Mouse (Mus musculus): Measurements from ENCODE around the gene Best3. TPM values are rescaled to one million over a fixed set of nuclear protein-coding genes. Genes with fewer than 3 reads are reported as not detected.
A peak's percentile ranks its signal among the peaks of the same experiment; 100 is the strongest.

The Best3 gene
- polyA plus RNA-seq, 1 experiment from 2014 or later, result 0.81 TPM

GRCm38 (mm10) chr10:116950009-116950769 is 35.9 kb upstream of the Best3 start, which contains the start of gene Rab3ip:
Rab3ip (minus strand) TSS chr10:116950769.
- H3K4me3 ChIP-seq (ENCODE audit: control insufficient read depth in 1 of 2, insufficient read depth in 1 of 2, low read depth in 1 of 2, low read length in 2 of 2), result peak within 1 kb of the TSS; percentile 89 to 100
- H3K36me3 ChIP-seq (ENCODE audit: control insufficient read depth, insufficient read depth, low read length), result no peaks in the 10 kb centered on the region
- peak within 1 kb of the TSS; percentile 93 for H3K9ac ChIP-seq (ENCODE audit: low read length)
- H3K4me2 ChIP-seq (ENCODE audit: low read length), result peak within 1 kb of the TSS; percentile 71
- peak; percentile 87 for ATAC-seq (ENCODE audit: insufficient number of reproducible peaks, insufficient read depth, low FRiP score, low read depth)
- H3K9me3 ChIP-seq (ENCODE audit: control insufficient read depth, low read length), result peaks cover 4% of the 10 kb centered on the region; the same call in 1 of the 2 replicates
- WGBS, result 1% methylated on average over 76 of the region's 103 CpGs
- peaks cover 13 to 27% of the 10 kb centered on the region in 2 experiments for H3K4me1 ChIP-seq (ENCODE audit: control insufficient read depth in 2 of 2, insufficient read depth in 2 of 2, low read length in 2 of 2)
- H3K27me3 ChIP-seq (ENCODE audit: control insufficient read depth, insufficient read depth, low read length), result no peaks in the 10 kb centered on the region
- H3K27ac ChIP-seq (replicated peaks in 1 of 2; ENCODE audit: control insufficient read depth in 1 of 2, insufficient read depth in 1 of 2, low read depth in 2 of 2, low read length in 2 of 2), result peak within 1 kb of the TSS; percentile 88 to 89

- 24% methylated on average over 5 of the region's 5 CpGs for WGBS
- H3K27me3 ChIP-seq (ENCODE audit: control insufficient read depth, insufficient read depth, low read length), result no peaks in the 10 kb centered on the region
- H3K4me3 ChIP-seq (ENCODE audit: control insufficient read depth in 1 of 2, insufficient read depth in 1 of 2, low read depth in 1 of 2, low read length in 2 of 2), result peak overlapping the region in 1 of 2 experiments; percentile 89; a peak in 2 of 4 replicates
- ATAC-seq (ENCODE audit: insufficient number of reproducible peaks, insufficient read depth, low FRiP score, low read depth), result no peak
- no peak overlapping the region for H3K27ac ChIP-seq (replicated peaks in 1 of 2; ENCODE audit: control insufficient read depth in 1 of 2, insufficient read depth in 1 of 2, low read depth in 2 of 2, low read length in 2 of 2)
- H3K9ac ChIP-seq (ENCODE audit: low read length), result peak overlapping the region; percentile 51
- no peaks in the 10 kb centered on the region for H3K36me3 ChIP-seq (ENCODE audit: control insufficient read depth, insufficient read depth, low read length)
- peak overlapping the region; percentile 71 for H3K4me2 ChIP-seq (ENCODE audit: low read length)
- peaks cover 6% of the 10 kb centered on the region; the same call in 1 of the 2 replicates for H3K9me3 ChIP-seq (ENCODE audit: control insufficient read depth, low read length)
- H3K4me1 ChIP-seq (ENCODE audit: control insufficient read depth in 2 of 2, insufficient read depth in 2 of 2, low read length in 2 of 2), result peaks cover 12 to 20% of the 10 kb centered on the region in 2 experiments
These were observed 35.2 kb upstream of the Best3 start for GRCm38 (mm10) chr10:116950886-116951285.

GRCm38 (mm10) chr10:116955191-116955590 is 30.9 kb upstream of the Best3 start:
- Histone ChIP-seq H3K27me3 (ENCODE audit: control insufficient read depth, insufficient read depth, low read length) (no peaks in the 10 kb centered on the region), H3K36me3 (ENCODE audit: control insufficient read depth, insufficient read depth, low read length) (no peaks in the 10 kb centered on the region), H3K4me3 (ENCODE audit: control insufficient read depth in 1 of 2, insufficient read depth in 1 of 2, low read depth in 1 of 2, low read length in 2 of 2) (no peak overlapping the region), H3K9me3 (ENCODE audit: control insufficient read depth, low read length) (peaks cover 6% of the 10 kb centered on the region; the same call in 1 of the 2 replicates), H3K9ac (ENCODE audit: low read length) (no peak overlapping the region), H3K4me2 (ENCODE audit: low read length) (no peak overlapping the region), H3K27ac (replicated peaks in 1 of 2; ENCODE audit: control insufficient read depth in 1 of 2, insufficient read depth in 1 of 2, low read depth in 2 of 2, low read length in 2 of 2) (no peak overlapping the region), H3K4me1 (ENCODE audit: control insufficient read depth in 2 of 2, insufficient read depth in 2 of 2, low read length in 2 of 2) (no peaks in the 10 kb centered on the region)
- no peak for ATAC-seq (ENCODE audit: insufficient number of reproducible peaks, insufficient read depth, low FRiP score, low read depth)
- WGBS, result 89% methylated on average over 6 of the region's 6 CpGs

GRCm38 (mm10) chr10:116956483-116957158 is 29.5 kb upstream of the Best3 start:
- Histone ChIP-seq H3K36me3 (ENCODE audit: control insufficient read depth, insufficient read depth, low read length) (no peaks in the 10 kb centered on the region), H3K4me3 (ENCODE audit: control insufficient read depth in 1 of 2, insufficient read depth in 1 of 2, low read depth in 1 of 2, low read length in 2 of 2) (no peak overlapping the region), H3K27me3 (ENCODE audit: control insufficient read depth, insufficient read depth, low read length) (no peaks in the 10 kb centered on the region), H3K4me1 (ENCODE audit: control insufficient read depth in 2 of 2, insufficient read depth in 2 of 2, low read length in 2 of 2) (no peaks in the 10 kb centered on the region), H3K27ac (replicated peaks in 1 of 2; ENCODE audit: control insufficient read depth in 1 of 2, insufficient read depth in 1 of 2, low read depth in 2 of 2, low read length in 2 of 2) (no peak overlapping the region), H3K4me2 (ENCODE audit: low read length) (no peak overlapping the region), H3K9ac (ENCODE audit: low read length) (no peak overlapping the region), H3K9me3 (ENCODE audit: control insufficient read depth, low read length) (peaks cover 6% of the 10 kb centered on the region; the same call in 1 of the 2 replicates)
- ATAC-seq (ENCODE audit: insufficient number of reproducible peaks, insufficient read depth, low FRiP score, low read depth), result no peak
- WGBS, result 90% methylated on average over 11 of the region's 11 CpGs

- Histone ChIP-seq H3K4me1 (ENCODE audit: control insufficient read depth in 2 of 2, insufficient read depth in 2 of 2, low read length in 2 of 2) (no peaks in the 10 kb centered on the region), H3K27ac (replicated peaks in 1 of 2; ENCODE audit: control insufficient read depth in 1 of 2, insufficient read depth in 1 of 2, low read depth in 2 of 2, low read length in 2 of 2) (no peak overlapping the region), H3K36me3 (ENCODE audit: control insufficient read depth, insufficient read depth, low read length) (no peaks in the 10 kb centered on the region), H3K9ac (ENCODE audit: low read length) (no peak overlapping the region), H3K4me3 (ENCODE audit: control insufficient read depth in 1 of 2, insufficient read depth in 1 of 2, low read depth in 1 of 2, low read length in 2 of 2) (no peak overlapping the region), H3K9me3 (ENCODE audit: control insufficient read depth, low read length) (0 out of 2 replicates have a peak, but pooled peaks cover 2% of the 10 kb centered on the region), H3K27me3 (ENCODE audit: control insufficient read depth, insufficient read depth, low read length) (no peaks in the 10 kb centered on the region), H3K4me2 (ENCODE audit: low read length) (no peak overlapping the region)
- no peak for ATAC-seq (ENCODE audit: insufficient number of reproducible peaks, insufficient read depth, low FRiP score, low read depth)
- WGBS, result 41% methylated on average over 5 of the region's 5 CpGs
These were observed 28.1 kb upstream of the Best3 start for GRCm38 (mm10) chr10:116957867-116958551.

- no peak for ATAC-seq (ENCODE audit: insufficient number of reproducible peaks, insufficient read depth, low FRiP score, low read depth)
- 76% methylated on average over 14 of the region's 14 CpGs for WGBS
- Histone ChIP-seq H3K27me3 (ENCODE audit: control insufficient read depth, insufficient read depth, low read length) (no peaks in the 10 kb centered on the region), H3K9me3 (ENCODE audit: control insufficient read depth, low read length) (no peaks in the 10 kb centered on the region), H3K4me1 (ENCODE audit: control insufficient read depth in 2 of 2, insufficient read depth in 2 of 2, low read length in 2 of 2) (peaks cover 6 to 10% of the 10 kb centered on the region in 2 experiments), H3K36me3 (ENCODE audit: control insufficient read depth, insufficient read depth, low read length) (no peaks in the 10 kb centered on the region), H3K27ac (replicated peaks in 1 of 2; ENCODE audit: control insufficient read depth in 1 of 2, insufficient read depth in 1 of 2, low read depth in 2 of 2, low read length in 2 of 2) (no peak overlapping the region), H3K9ac (ENCODE audit: low read length) (no peak overlapping the region), H3K4me3 (ENCODE audit: control insufficient read depth in 1 of 2, insufficient read depth in 1 of 2, low read depth in 1 of 2, low read length in 2 of 2) (no peak overlapping the region), H3K4me2 (ENCODE audit: low read length) (no peak overlapping the region)
These were observed 24.0 kb upstream of the Best3 start for GRCm38 (mm10) chr10:116962152-116962551.

- ATAC-seq (ENCODE audit: insufficient number of reproducible peaks, insufficient read depth, low FRiP score, low read depth), result no peak
- Histone ChIP-seq H3K4me1 (ENCODE audit: control insufficient read depth in 2 of 2, insufficient read depth in 2 of 2, low read length in 2 of 2) (peaks cover 6 to 10% of the 10 kb centered on the region in 2 experiments), H3K4me2 (ENCODE audit: low read length) (no peak overlapping the region), H3K27me3 (ENCODE audit: control insufficient read depth, insufficient read depth, low read length) (no peaks in the 10 kb centered on the region), H3K9ac (ENCODE audit: low read length) (no peak overlapping the region), H3K9me3 (ENCODE audit: control insufficient read depth, low read length) (no peaks in the 10 kb centered on the region), H3K27ac (replicated peaks in 1 of 2; ENCODE audit: control insufficient read depth in 1 of 2, insufficient read depth in 1 of 2, low read depth in 2 of 2, low read length in 2 of 2) (no peak overlapping the region), H3K4me3 (ENCODE audit: control insufficient read depth in 1 of 2, insufficient read depth in 1 of 2, low read depth in 1 of 2, low read length in 2 of 2) (no peak overlapping the region), H3K36me3 (ENCODE audit: control insufficient read depth, insufficient read depth, low read length) (no peaks in the 10 kb centered on the region)
- 50% methylated on average over 17 of the region's 17 CpGs for WGBS
These were observed 23.3 kb upstream of the Best3 start for GRCm38 (mm10) chr10:116962803-116963202.
